ENCODE assay signal across 11 mouse cellular contexts in genomic region chr5:75475414-75475813, GRCm38 (mm10).
"Had no signal": no experiment of that assay in that cellular context is flagged by ENCODE, and none has a peak within 500 bp of the region (broad histone marks: within the 10 kb centered on the region; RNA-seq: fewer than 3 reads in every experiment).

No protein-coding gene starts in this region.

- H3K4me3 ChIP-seq: layer of hippocampus, adult 2 months; limb, embryonic 13.5 days; neural tube, embryonic 15.5 days had no signal

- H3K4me1 ChIP-seq: limb, embryonic 13.5 days had no signal

- H3K9me3 ChIP-seq: limb, embryonic 13.5 days; neural tube, embryonic 15.5 days had no signal

- H3K36me3 ChIP-seq: limb, embryonic 13.5 days; neural tube, embryonic 15.5 days had no signal

- DNase-seq: kidney, adult 2 months; left cerebral cortex, postnatal 4 days; lung, adult 18-20 months; right cerebral cortex, adult 18-20 months; right cerebral cortex, postnatal 25 days; thymus, postnatal 14 days had no signal

- H3K9ac ChIP-seq: limb, embryonic 13.5 days; liver, embryonic 14.5 days; neural tube, embryonic 15.5 days had no signal

- H3K4me2 ChIP-seq: limb, embryonic 13.5 days; neural tube, embryonic 15.5 days had no signal

- H3K27ac ChIP-seq: layer of hippocampus, adult 2 months; limb, embryonic 13.5 days; liver, embryonic 14.5 days; neural tube, embryonic 15.5 days; stomach, postnatal 0 days had no signal

- H3K27me3 ChIP-seq: limb, embryonic 13.5 days; neural tube, embryonic 15.5 days had no signal
